ENCODE assay signal across 14 mouse cellular contexts in the genomic region with DNA sequence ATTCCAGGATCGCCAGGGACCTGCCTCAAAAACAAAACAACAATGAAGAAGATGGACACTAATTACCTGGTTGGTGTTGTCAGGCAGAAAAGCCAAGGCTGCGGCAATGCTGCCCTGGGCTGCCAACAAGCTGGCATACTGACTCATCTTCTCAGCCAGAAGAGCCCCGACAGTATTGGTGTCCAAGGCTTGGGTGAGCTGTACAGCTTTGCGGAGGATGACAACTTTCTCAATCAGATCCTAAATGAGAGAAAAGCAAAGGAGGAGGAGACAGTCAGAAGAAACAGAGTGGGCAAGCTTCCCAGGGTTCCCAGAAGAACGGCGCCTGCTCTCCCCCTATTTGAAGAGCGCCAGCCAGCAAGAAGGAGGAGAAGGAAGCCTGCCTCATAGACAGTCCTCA. TPM values are rescaled to one million over a fixed set of nuclear protein-coding genes. Genes with fewer than 3 reads are reported as not detected.
DNase-seq lines count a peak whose midpoint lies in the region; ATAC-seq and TF ChIP-seq lines count a peak whose summit lies in the region.
"Had no signal": no experiment of that assay in that cellular context is flagged by ENCODE, and none has a peak within 500 bp of the region (broad histone marks: within the 10 kb centered on the region; RNA-seq: fewer than 3 reads in every experiment).

No protein-coding gene starts in this region.

- no peak overlapping the region for H3K9ac ChIP-seq in forebrain, embryonic 16.5 days (replicated peaks; ENCODE audit: low read depth, low read length)
- no peak overlapping the region for H3K9ac ChIP-seq in forebrain, embryonic 11.5 days (ENCODE audit: low read length)
- H3K9ac ChIP-seq in intestine, postnatal 0 days (ENCODE audit: low read depth, low read length) = no peak overlapping the region
- H3K9ac ChIP-seq in neural tube, embryonic 15.5 days (replicated peaks) = no peak overlapping the region
- H3K9ac ChIP-seq: limb, embryonic 13.5 days; lung, embryonic 14.5 days had no signal

- no peak overlapping the region for H3K4me2 ChIP-seq in forebrain, embryonic 16.5 days (ENCODE audit: low read length)
- no peak overlapping the region for H3K4me2 ChIP-seq in forebrain, embryonic 11.5 days (ENCODE audit: low read depth, low read length, severe bottlenecking)
- no peak overlapping the region for H3K4me2 ChIP-seq in intestine, postnatal 0 days (replicated peaks; ENCODE audit: low read depth)
- no peak overlapping the region for H3K4me2 ChIP-seq in neural tube, embryonic 15.5 days
- H3K4me2 ChIP-seq: limb, embryonic 13.5 days; lung, embryonic 14.5 days had no signal

- 0 out of 2 replicates have a peak, but pooled peaks have one; percentile 23 for ATAC-seq in forebrain, embryonic 16.5 days
- no peak for ATAC-seq in forebrain, embryonic 11.5 days (replicated peaks; ENCODE audit: low FRiP score)
- no peak for ATAC-seq in intestine, postnatal 0 days
- ATAC-seq in neural tube, embryonic 15.5 days (ENCODE audit: low FRiP score) = no peak
- ATAC-seq in cerebellum, adult (ENCODE audit: insufficient number of reproducible peaks, low FRiP score, low TSS enrichment) = no peak

- H3K27ac ChIP-seq in forebrain, embryonic 16.5 days (ENCODE audit: low read length) = no peak overlapping the region
- H3K27ac ChIP-seq in forebrain, embryonic 11.5 days (ENCODE audit: low read depth, low read length) = no peak overlapping the region
- peak overlapping the region; percentile 98 for H3K27ac ChIP-seq in intestine, postnatal 0 days (ENCODE audit: low read depth, low read length)
- H3K27ac ChIP-seq in neural tube, embryonic 15.5 days (replicated peaks) = no peak overlapping the region
- H3K27ac ChIP-seq: hindbrain, embryonic 10.5 days; limb, embryonic 13.5 days had no signal

- H3K36me3 ChIP-seq in forebrain, embryonic 16.5 days (ENCODE audit: control insufficient read depth, insufficient read depth) = peaks cover 34% of the 10 kb centered on the region
- H3K36me3 ChIP-seq in forebrain, embryonic 11.5 days (ENCODE audit: control insufficient read depth, insufficient read depth, low read length) = peaks cover 13% of the 10 kb centered on the region; the same call in 1 of the 2 replicates
- H3K36me3 ChIP-seq in intestine, postnatal 0 days (ENCODE audit: control insufficient read depth, insufficient read depth) = peaks cover 89% of the 10 kb centered on the region
- peaks cover 94% of the 10 kb centered on the region for H3K36me3 ChIP-seq in neural tube, embryonic 15.5 days

- H3K9me3 ChIP-seq in forebrain, embryonic 16.5 days (ENCODE audit: control insufficient read depth, low read length) = no peaks in the 10 kb centered on the region
- no peaks in the 10 kb centered on the region for H3K9me3 ChIP-seq in forebrain, embryonic 11.5 days (ENCODE audit: control insufficient read depth, low read length)
- no peaks in the 10 kb centered on the region for H3K9me3 ChIP-seq in intestine, postnatal 0 days (ENCODE audit: control insufficient read depth)
- no peaks in the 10 kb centered on the region for H3K9me3 ChIP-seq in neural tube, embryonic 15.5 days (replicated peaks)
- H3K9me3 ChIP-seq: hindbrain, embryonic 10.5 days; limb, embryonic 13.5 days; megakaryocyte, embryonic 14.5 days had no signal

- DNase-seq in forebrain, embryonic 11.5 days (ENCODE audit: low spot score) = no peak
- peak; percentile 54 for DNase-seq in adrenal gland, postnatal 14 days
- DNase-seq in right cerebral cortex, adult 2 months (ENCODE audit: low spot score in 2 of 2) = peak; percentile 56 to 57
- DNase-seq in lung, postnatal 14 days = no peak
- DNase-seq: cerebellum, adult 11-12 months; lung, embryonic 14.5 days; thymus, postnatal 25 days had no signal

- no peak overlapping the region for H3K4me3 ChIP-seq in forebrain, embryonic 16.5 days (replicated peaks; ENCODE audit: low read length)
- H3K4me3 ChIP-seq in forebrain, embryonic 11.5 days (ENCODE audit: low read depth, low read length) = no peak overlapping the region
- H3K4me3 ChIP-seq in intestine, postnatal 0 days (ENCODE audit: low read depth, low read length) = no peak overlapping the region
- H3K4me3 ChIP-seq in neural tube, embryonic 15.5 days (replicated peaks) = no peak overlapping the region
- H3K4me3 ChIP-seq: hindbrain, embryonic 10.5 days; limb, embryonic 13.5 days; megakaryocyte, embryonic 14.5 days had no signal

- no peaks in the 10 kb centered on the region for H3K27me3 ChIP-seq in forebrain, embryonic 16.5 days (replicated peaks; ENCODE audit: control insufficient read depth, insufficient read depth, low read length)
- H3K27me3 ChIP-seq in forebrain, embryonic 11.5 days (ENCODE audit: control insufficient read depth, insufficient read depth, low read length) = no peaks in the 10 kb centered on the region
- H3K27me3 ChIP-seq in intestine, postnatal 0 days (replicated peaks; ENCODE audit: control insufficient read depth, insufficient read depth, low read length) = no peaks in the 10 kb centered on the region
- H3K27me3 ChIP-seq in neural tube, embryonic 15.5 days (replicated peaks) = no peaks in the 10 kb centered on the region
- H3K27me3 ChIP-seq: limb, embryonic 13.5 days; megakaryocyte, embryonic 14.5 days had no signal

- no peak for TF ChIP-seq CTCF in intestine, postnatal 0 days (IDR thresholded peaks at IDR 0.05; ENCODE audit: low read depth)

- H3K4me1 ChIP-seq in forebrain, embryonic 16.5 days (replicated peaks; ENCODE audit: control insufficient read depth, insufficient read depth, low read length) = no peaks in the 10 kb centered on the region
- H3K4me1 ChIP-seq in forebrain, embryonic 11.5 days (replicated peaks; ENCODE audit: control insufficient read depth, insufficient read depth, low read length) = no peaks in the 10 kb centered on the region
- peaks cover 2% of the 10 kb centered on the region; the same call in 1 of the 2 replicates for H3K4me1 ChIP-seq in intestine, postnatal 0 days (replicated peaks; ENCODE audit: control insufficient read depth, insufficient read depth, low read length)
- no peaks in the 10 kb centered on the region for H3K4me1 ChIP-seq in neural tube, embryonic 15.5 days
- H3K4me1 ChIP-seq: hindbrain, embryonic 10.5 days; limb, embryonic 13.5 days; megakaryocyte, embryonic 14.5 days had no signal

- 78% methylated on average over 7 of the region's 7 CpGs for WGBS in forebrain, embryonic 16.5 days
- WGBS in forebrain, embryonic 11.5 days = 92% methylated on average over 7 of the region's 7 CpGs
- 89% methylated on average over 7 of the region's 7 CpGs for WGBS in intestine, postnatal 0 days
- 94% methylated on average over 7 of the region's 7 CpGs for WGBS in neural tube, embryonic 15.5 days

RNA-seq across cellular contexts. Expression of a gene that starts 34.9 kb away (rescaled TPM):
- 91.0 and 92.3 TPM in 2 replicates for polyA plus RNA-seq in forebrain, embryonic 16.5 days (2015; fragmentation: Nextera tagmentation; extraction: Ambion mirVana)
- polyA plus RNA-seq in forebrain, embryonic 11.5 days (2014; fragmentation: Nextera tagmentation; extraction: Ambion mirVana) = 109 and 117 TPM in 2 replicates
- total RNA-seq in adrenal gland, postnatal 14 days (2021) = 160 and 173 TPM in 2 replicates
- polyA plus RNA-seq in intestine, postnatal 0 days (2015; fragmentation: Nextera tagmentation; extraction: Ambion mirVana) = 230 and 242 TPM in 2 replicates
- 89.5 and 105 TPM in 2 replicates for polyA plus RNA-seq in neural tube, embryonic 15.5 days (2015; fragmentation: Nextera tagmentation; extraction: Ambion mirVana)

Comparison
In these comparisons a context has a peak if more than half of its experiments do, and no peak if none do; other contexts are left out.
1. DNase-seq: peak in adrenal gland, postnatal 14 days (single experiment) and right cerebral cortex, adult 2 months (2 of 2); none in forebrain, embryonic 11.5 days (single experiment) and lung, postnatal 14 days (single experiment).